Mouse (Mus musculus) lung, postnatal 25 days (tissue): ENCODE measurements at regions not wholly inside any gene's neighbourhood (a gene's known extent, or its start where the extent isn't known, plus 50 kb on each side); places are given as distances from the start of the nearest gene placed in this dataset.
"Not testable (repeated sequence)": the region's sequence is repeated elsewhere in the genome, so short reads cannot be mapped to it uniquely, and the experiment has no call there.

ENCODE experiments used
- DNase-seq: peaks from one replicate; pipeline ENCODE4 v3.0.0; 2022; ENCODE audit warnings: low spot score

- no peak for DNase-seq
These were observed 89.1 kb downstream of the Rhob start for GRCm38 (mm10) chr12:8410410-8411341.

- no peak for DNase-seq
These were observed 88.9 kb downstream of the Hs1bp3 start for GRCm38 (mm10) chr12:8402084-8402483.

- no peak for DNase-seq
These were observed 88.1 kb downstream of the Hs1bp3 start for GRCm38 (mm10) chr12:8401376-8401775.

DNA sequence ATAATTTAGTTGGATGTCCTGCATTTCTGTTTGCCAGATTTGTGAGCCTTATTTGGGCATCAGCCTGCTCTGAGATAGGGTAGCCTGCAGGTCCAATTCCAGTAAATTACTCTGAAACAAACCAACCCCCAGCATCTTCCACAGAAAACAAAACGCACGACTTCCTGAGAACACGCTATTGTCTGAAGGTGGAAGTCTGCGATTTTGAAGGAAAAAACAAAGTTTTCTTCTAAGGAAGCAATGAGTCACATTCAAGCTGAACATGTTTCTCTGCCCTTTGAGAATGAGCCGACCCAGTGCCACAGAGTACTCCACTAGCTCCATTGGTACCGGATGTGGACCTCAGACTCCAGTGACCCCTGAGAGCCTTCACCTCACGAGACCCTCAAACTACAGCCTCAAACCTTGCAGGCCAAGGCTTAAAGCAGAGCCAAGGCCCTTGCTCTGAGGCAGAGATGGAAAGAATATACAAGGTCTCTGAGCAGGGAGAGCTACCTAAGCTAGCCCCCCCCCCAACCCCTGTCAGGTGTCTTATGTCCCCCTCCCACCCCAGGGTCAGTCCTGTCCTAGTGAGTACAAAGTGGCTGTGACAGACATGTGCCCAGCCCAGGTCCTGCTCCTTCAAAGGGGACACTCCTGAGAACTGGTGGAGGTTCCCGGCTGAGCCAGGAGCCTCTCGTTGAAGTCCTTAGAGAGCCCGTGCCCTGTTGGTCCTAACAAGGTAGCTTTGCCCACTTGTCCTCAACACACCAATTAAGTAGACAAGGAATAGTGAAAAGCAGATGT lies 87.3 kb downstream of the Hs1bp3 start:
- no peak for DNase-seq

GRCm38 (mm10) chr12:8398852-8399251 lies 85.6 kb downstream of the Hs1bp3 start:
- DNase-seq = no peak

DNA sequence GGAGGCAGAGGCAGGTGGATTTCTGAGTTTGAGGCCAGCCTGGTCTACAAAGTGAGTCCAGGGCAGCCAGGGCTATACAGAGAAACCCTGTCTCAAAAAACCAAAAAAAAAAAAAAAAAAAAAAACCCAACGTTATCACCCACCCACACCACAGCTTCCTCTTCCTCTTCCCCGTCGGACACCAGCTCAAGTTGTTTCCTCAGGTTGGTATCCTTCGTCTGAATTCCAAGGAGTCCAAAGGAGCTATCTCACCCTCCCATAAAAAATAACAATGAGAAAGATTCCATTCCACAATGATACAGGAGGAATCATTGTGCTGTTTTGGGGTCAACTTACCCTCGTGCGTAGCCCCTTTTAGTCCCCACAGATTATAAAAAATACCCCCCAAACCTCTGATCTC lies 83.2 kb downstream of the Hs1bp3 start:
- not testable (repeated sequence) for DNase-seq

DNA sequence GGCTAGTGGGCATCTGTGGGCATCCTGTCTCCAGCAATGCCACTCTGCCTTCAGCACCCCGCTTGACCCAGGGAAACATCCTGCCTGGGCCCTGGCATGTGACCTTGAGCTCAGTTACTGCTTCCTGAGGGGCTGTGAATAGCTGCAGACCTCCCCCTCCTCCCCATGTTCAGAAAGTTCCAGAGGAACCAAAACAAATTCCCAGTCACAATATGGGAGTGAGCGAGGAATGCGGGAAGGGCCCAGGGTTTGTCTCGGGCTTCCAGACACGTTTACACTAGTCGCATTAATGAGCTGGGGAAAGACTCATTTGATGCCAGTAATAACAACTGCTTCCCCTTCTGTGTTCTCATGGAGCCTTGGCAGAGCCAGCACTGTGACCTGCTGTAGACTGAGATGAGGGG lies 81.7 kb downstream of the Hs1bp3 start:
- peak; percentile 72 for DNase-seq

DNA sequence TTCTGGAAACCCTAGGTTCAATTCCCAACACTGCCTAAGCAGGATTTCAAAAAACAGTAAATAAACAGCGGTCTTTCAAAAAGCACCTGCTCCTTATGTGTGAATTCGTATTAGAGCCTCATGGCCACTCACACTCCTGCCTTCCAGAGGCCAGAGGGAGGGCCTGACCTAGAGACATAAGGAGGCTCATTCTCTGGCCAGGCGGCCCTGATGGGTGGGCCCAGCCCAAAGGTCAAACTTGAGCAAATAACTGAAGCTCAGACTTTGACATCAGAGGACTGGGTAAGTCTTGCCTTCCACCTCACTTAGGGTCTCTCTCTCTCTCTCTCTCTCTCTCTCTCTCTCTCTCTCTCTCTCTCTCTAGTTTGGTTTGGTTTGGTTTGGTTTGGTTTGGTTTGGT lies 80.7 kb downstream of the Hs1bp3 start:
- no peak for DNase-seq
